Mouse (Mus musculus) bone marrow macrophage, adult 2 months (primary cell): Measurements from ENCODE around the gene Echdc2. TPM values are rescaled to one million over a fixed set of nuclear protein-coding genes. Genes with fewer than 3 reads are reported as not detected.
"Not testable (repeated sequence)": the region's sequence is repeated elsewhere in the genome, so short reads cannot be mapped to it uniquely, and the experiment has no call there.

ENCODE experiments used
- H3K27ac ChIP-seq: 2 replicates; pipeline ENCODE4 v1.5.1; 2012; ENCODE audit warnings: low read depth, low read length; ENCODE audit not compliant: insufficient read depth
- H3K4me1 ChIP-seq: 2 replicates; pipeline ENCODE4 v1.6.1; 2012; ENCODE audit warnings: low read length; ENCODE audit not compliant: control insufficient read depth, insufficient read depth
- H3K4me3 ChIP-seq: 2 replicates; pipeline ENCODE4 v1.5.1; 2012; ENCODE audit warnings: mild to moderate bottlenecking, low read length, moderate library complexity; ENCODE audit not compliant: insufficient read depth
- CTCF ChIP-seq: IDR thresholded peaks from 2 replicates; pipeline ENCODE4 v1.5.1; 2012; ENCODE audit warnings: low read depth, mild to moderate bottlenecking, low read length, moderate library complexity
- POLR2A ChIP-seq: IDR thresholded peaks from 2 replicates; pipeline ENCODE4 v1.6.1; 2012; ENCODE audit warnings: mild to moderate bottlenecking, low read depth, low read length, borderline replicate concordance
- polyA plus RNA-seq: library from polyadenylated mRNA; stranded (reverse); fragments of >200 nt; gene quantifications from 2 replicates; pipeline ENCODE4 v1.2.4, GENCODE M21; 2012; ENCODE audit not compliant: missing spikeins, insufficient read depth, insufficient read length

Echdc2 gene
- polyA plus RNA-seq = not detected in 2 replicates

GRCm38 (mm10) chr4:108165152-108165895 lies at the start of gene Echdc2:
Gene Echdc2, plus strand, starts transcription at chr4:108165437.
- Histone ChIP-seq H3K4me1 (peaks cover 3% of the 10 kb centered on the region), H3K4me3 (peak within 1 kb of the TSS; percentile 65), H3K27ac (no peak within 1 kb of the TSS)
- TF ChIP-seq CTCF = no peak
- TF ChIP-seq POLR2A = no peak

GRCm38 (mm10) chr4:108116466-108116865 lies 48.8 kb upstream of the Echdc2 start:
- no peak overlapping the region for H3K4me3 ChIP-seq
- peaks cover 10% of the 10 kb centered on the region for H3K4me1 ChIP-seq
- TF ChIP-seq CTCF = no peak
- TF ChIP-seq POLR2A = no peak
- no peak overlapping the region for H3K27ac ChIP-seq

GRCm38 (mm10) chr4:108117488-108117887 lies 47.7 kb upstream of the Echdc2 start:
- Histone ChIP-seq H3K4me3 (peak overlapping the region; percentile 37; the same call in 1 of the 2 replicates), H3K27ac (no peak overlapping the region), H3K4me1 (peaks cover 10% of the 10 kb centered on the region)
- no peak for TF ChIP-seq POLR2A
- TF ChIP-seq CTCF = no peak

GRCm38 (mm10) chr4:108117924-108118876 lies 47.0 kb upstream of the Echdc2 start:
- H3K27ac ChIP-seq = peak overlapping the region; percentile 61
- 0 out of 2 replicates have a peak, but pooled peaks have one; percentile 17 for TF ChIP-seq POLR2A
- no peak; the same call in 1 of the 2 replicates for TF ChIP-seq CTCF
- H3K4me3 ChIP-seq = peak overlapping the region; percentile 77
- peaks cover 10% of the 10 kb centered on the region for H3K4me1 ChIP-seq

- Histone ChIP-seq H3K4me3 (no peak overlapping the region), H3K27ac (no peak overlapping the region), H3K4me1 (no peaks in the 10 kb centered on the region)
- TF ChIP-seq CTCF (no peak), POLR2A (no peak)
These were observed 41.1 kb upstream of the Echdc2 start for GRCm38 (mm10) chr4:108124104-108124503.

- H3K4me3 ChIP-seq = no peak overlapping the region
- no peak overlapping the region for H3K27ac ChIP-seq
- no peaks in the 10 kb centered on the region for H3K4me1 ChIP-seq
- TF ChIP-seq CTCF (no peak), POLR2A (no peak)
These were observed 39.0 kb upstream of the Echdc2 start for GRCm38 (mm10) chr4:108126260-108126659.

GRCm38 (mm10) chr4:108127516-108127915 lies 37.7 kb upstream of the Echdc2 start:
- H3K27ac ChIP-seq = no peak overlapping the region
- no peaks in the 10 kb centered on the region for H3K4me1 ChIP-seq
- no peak overlapping the region for H3K4me3 ChIP-seq
- TF ChIP-seq POLR2A (no peak), CTCF (no peak)

GRCm38 (mm10) chr4:108128339-108128738 lies 36.9 kb upstream of the Echdc2 start:
- H3K27ac ChIP-seq = no peak overlapping the region
- TF ChIP-seq POLR2A = no peak
- no peak for TF ChIP-seq CTCF
- H3K4me3 ChIP-seq = no peak overlapping the region
- H3K4me1 ChIP-seq = no peaks in the 10 kb centered on the region

GRCm38 (mm10) chr4:108130452-108130851 lies 34.8 kb upstream of the Echdc2 start:
- H3K4me1 ChIP-seq = no peaks in the 10 kb centered on the region
- TF ChIP-seq CTCF (no peak), POLR2A (no peak)
- no peak overlapping the region for H3K27ac ChIP-seq
- H3K4me3 ChIP-seq = no peak overlapping the region

- no peak overlapping the region for H3K27ac ChIP-seq
- H3K4me1 ChIP-seq = no peaks in the 10 kb centered on the region
- H3K4me3 ChIP-seq = no peak overlapping the region
- no peak for TF ChIP-seq CTCF
- no peak for TF ChIP-seq POLR2A
These were observed 28.3 kb upstream of the Echdc2 start for GRCm38 (mm10) chr4:108136938-108137337.

GRCm38 (mm10) chr4:108143178-108143577 lies 22.1 kb upstream of the Echdc2 start:
- not testable (repeated sequence) for H3K4me3 ChIP-seq, H3K4me1 ChIP-seq, H3K27ac ChIP-seq
